Mouse (Mus musculus) ES-E14 (cell line): ENCODE data around the gene Rdh5.

ENCODE experiments used
- CHD2 ChIP-seq: IDR thresholded peaks from 2 replicates; pipeline ENCODE4 v1.6.1; 2014; ENCODE audit warnings: mild to moderate bottlenecking, low read depth, low read length, inconsistent platforms
- HCFC1 ChIP-seq: IDR thresholded peaks from 2 replicates; pipeline ENCODE4 v1.6.1; 2012; ENCODE audit warnings: low read length, inconsistent platforms, borderline replicate concordance; ENCODE audit not compliant: insufficient read depth
- ZC3H11A ChIP-seq: IDR thresholded peaks from 2 replicates; pipeline ENCODE4 v1.6.1; 2012; ENCODE audit warnings: low read depth, mild to moderate bottlenecking, inconsistent platforms, low read length, borderline replicate concordance
- ZNF384 ChIP-seq: IDR thresholded peaks from 2 replicates; pipeline ENCODE4 v1.6.1; 2012; ENCODE audit warnings: low read depth, low read length, inconsistent platforms

GRCm38 (mm10) chr10:128915550-128915949 lies 7.1 kb downstream of the Rdh5 start:
- TF ChIP-seq ZC3H11A (no peak), ZNF384 (no peak), HCFC1 (no peak), CHD2 (no peak)
